In genomic region chr3:107275996-107276395, GRCm38 (mm10) we compare ENCODE assay signal across 20 mouse cellular contexts. TPM values are rescaled to one million over a fixed set of nuclear protein-coding genes. Genes with fewer than 3 reads are reported as not detected.
A peak's percentile ranks its signal among the peaks of the same experiment; 100 is the strongest.
DNase-seq lines count a peak whose midpoint lies in the region; ATAC-seq and TF ChIP-seq lines count a peak whose summit lies in the region.
"Had no signal": no experiment of that assay in that cellular context is flagged by ENCODE, and none has a peak within 500 bp of the region (broad histone marks: within the 10 kb centered on the region; RNA-seq: fewer than 3 reads in every experiment).

No protein-coding gene starts in this region.

- no peak for TF ChIP-seq EP300 in MEL (IDR thresholded peaks at IDR 0.05; ENCODE audit: low read depth in 1 of 2, low read length in 2 of 2)

- TF ChIP-seq POLR2A in MEL (IDR thresholded peaks at IDR 0.05; ENCODE audit: control insufficient read depth in 1 of 2, insufficient read depth in 1 of 2, low read depth in 1 of 2, low read length in 2 of 2, poor library complexity in 1 of 2): no peak
- no peak for TF ChIP-seq POLR2A in brain, embryonic 14.5 days (IDR thresholded peaks at IDR 0.05; ENCODE audit: borderline replicate concordance, extremely low read depth, insufficient read depth, insufficient read length, poor library complexity, severe bottlenecking)

- H3K4me3 ChIP-seq in hindbrain, postnatal 0 days (ENCODE audit: low read length): no peak overlapping the region
- H3K4me3 ChIP-seq in hindbrain, embryonic 14.5 days (replicated peaks; ENCODE audit: low read length): no peak overlapping the region
- no peak overlapping the region for H3K4me3 ChIP-seq in lung, embryonic 14.5 days (ENCODE audit: low read depth, low read length)
- no peak overlapping the region for H3K4me3 ChIP-seq in MEL (ENCODE audit: control insufficient read depth in 1 of 2, insufficient read depth in 1 of 2, low read depth in 2 of 2, low read length in 2 of 2)
- H3K4me3 ChIP-seq: erythroblast, embryonic 14.5 days; heart, embryonic 13.5 days; hindbrain, embryonic 13.5 days; limb, embryonic 13.5 days had no signal

- no peak for ATAC-seq in hindbrain, postnatal 0 days
- ATAC-seq in hindbrain, embryonic 14.5 days (ENCODE audit: low FRiP score): no peak
- ATAC-seq in lung, embryonic 14.5 days (ENCODE audit: insufficient read depth): no peak
- ATAC-seq: activated CD4-positive, CD25-positive, alpha-beta regulatory T cell, adult 4 months had no signal

- H3K9ac ChIP-seq in hindbrain, postnatal 0 days (replicated peaks; ENCODE audit: low read length): no peak overlapping the region
- no peak overlapping the region for H3K9ac ChIP-seq in hindbrain, embryonic 14.5 days
- H3K9ac ChIP-seq in lung, embryonic 14.5 days: no peak overlapping the region
- H3K9ac ChIP-seq in MEL (ENCODE audit: control insufficient read depth, low read depth, low read length, poor library complexity, severe bottlenecking): no peak overlapping the region
- H3K9ac ChIP-seq: heart, embryonic 13.5 days; hindbrain, embryonic 13.5 days; limb, embryonic 13.5 days had no signal

- no peak overlapping the region for H3K4me2 ChIP-seq in hindbrain, postnatal 0 days (ENCODE audit: low read depth, low read length)
- H3K4me2 ChIP-seq in hindbrain, embryonic 14.5 days (replicated peaks): no peak overlapping the region
- H3K4me2 ChIP-seq in lung, embryonic 14.5 days: no peak overlapping the region
- H3K4me2 ChIP-seq: heart, embryonic 13.5 days; hindbrain, embryonic 13.5 days; limb, embryonic 13.5 days had no signal

- TF ChIP-seq CTCF in hindbrain, postnatal 0 days (IDR thresholded peaks at IDR 0.05; ENCODE audit: low read depth): peak; percentile 43
- 0 out of 2 replicates have a peak, but pooled peaks have one; percentile 22 for TF ChIP-seq CTCF in lung, embryonic 14.5 days (IDR thresholded peaks at IDR 0.05; ENCODE audit: low read depth)
- peak in 1 of 3 experiments; percentile 37; a peak in 2 of 6 replicates for TF ChIP-seq CTCF in MEL (IDR thresholded peaks at IDR 0.05 in 2 of 3, conservative IDR thresholded peaks at IDR 0.05 in 1 of 3; ENCODE audit: control insufficient read depth in 1 of 3, insufficient read depth in 1 of 3, low read depth in 2 of 3, low read length in 3 of 3, poor library complexity in 1 of 3, severe bottlenecking in 1 of 3)
- no peak for TF ChIP-seq CTCF in brain, embryonic 14.5 days (IDR thresholded peaks at IDR 0.05; ENCODE audit: borderline replicate concordance, extremely low read depth, insufficient read depth, insufficient read length)

- no peaks in the 10 kb centered on the region for H3K9me3 ChIP-seq in hindbrain, postnatal 0 days (ENCODE audit: low read length)
- H3K9me3 ChIP-seq in hindbrain, embryonic 14.5 days (ENCODE audit: control insufficient read depth, low read length): no peaks in the 10 kb centered on the region
- H3K9me3 ChIP-seq in lung, embryonic 14.5 days (ENCODE audit: low read depth, low read length): no peaks in the 10 kb centered on the region
- H3K9me3 ChIP-seq in MEL (replicated peaks; ENCODE audit: insufficient read depth, low read length): no peaks in the 10 kb centered on the region
- H3K9me3 ChIP-seq: heart, embryonic 13.5 days; hindbrain, embryonic 13.5 days; limb, embryonic 13.5 days had no signal

- 0 out of 2 replicates have a peak, but pooled peaks cover 7% of the 10 kb centered on the region for H3K4me1 ChIP-seq in hindbrain, postnatal 0 days (ENCODE audit: insufficient read depth, low read length)
- peaks cover 14% of the 10 kb centered on the region; the same call in 1 of the 2 replicates for H3K4me1 ChIP-seq in hindbrain, embryonic 14.5 days (replicated peaks; ENCODE audit: control insufficient read depth, insufficient read depth, low read length)
- no peaks in the 10 kb centered on the region for H3K4me1 ChIP-seq in lung, embryonic 14.5 days (ENCODE audit: insufficient read depth)
- peaks cover 0 to 7% of the 10 kb centered on the region in 2 experiments; a peak in 2 of 4 replicates for H3K4me1 ChIP-seq in MEL (ENCODE audit: control insufficient read depth in 1 of 2, insufficient read depth in 2 of 2, low read length in 2 of 2)

- no peaks in the 10 kb centered on the region for H3K36me3 ChIP-seq in hindbrain, postnatal 0 days (ENCODE audit: insufficient read depth, low read length)
- H3K36me3 ChIP-seq in hindbrain, embryonic 14.5 days (replicated peaks; ENCODE audit: control insufficient read depth, insufficient read depth): no peaks in the 10 kb centered on the region
- no peaks in the 10 kb centered on the region for H3K36me3 ChIP-seq in lung, embryonic 14.5 days (ENCODE audit: insufficient read depth)
- H3K36me3 ChIP-seq in MEL (ENCODE audit: control insufficient read depth in 1 of 2, insufficient read depth in 2 of 2, low read length in 2 of 2): peaks cover 0 to 8% of the 10 kb centered on the region in 2 experiments; a peak in 2 of 4 replicates
- H3K36me3 ChIP-seq: heart, embryonic 13.5 days; hindbrain, embryonic 13.5 days; limb, embryonic 13.5 days had no signal

- peak; percentile 26 for DNase-seq in hindbrain, postnatal 0 days (ENCODE audit: low spot score)
- no peak for DNase-seq in hindbrain, embryonic 14.5 days (ENCODE audit: low spot score)
- DNase-seq in lung, embryonic 14.5 days: peak; percentile 40
- DNase-seq in lung, postnatal 10 days: no peak
- no peak for DNase-seq in MEL (ENCODE audit: low read depth, low spot score)
- DNase-seq in brain, embryonic 14.5 days (ENCODE audit: low read depth): peak; percentile 12
- DNase-seq in urinary bladder, postnatal 25 days (ENCODE audit: low spot score): no peak
- DNase-seq in testis, postnatal 10 days (ENCODE audit: low spot score): no peak
- DNase-seq: cerebellum, adult 2 months; gastrocnemius, postnatal 36 days; kidney, postnatal 4 days; lung, adult 18-20 months had no signal

- H3K27ac ChIP-seq in hindbrain, postnatal 0 days: no peak overlapping the region
- no peak overlapping the region for H3K27ac ChIP-seq in hindbrain, embryonic 14.5 days
- H3K27ac ChIP-seq in lung, embryonic 14.5 days (ENCODE audit: low read depth): no peak overlapping the region
- no peak overlapping the region for H3K27ac ChIP-seq in MEL (ENCODE audit: control insufficient read depth, low read depth, low read length)
- H3K27ac ChIP-seq: heart, embryonic 13.5 days; hindbrain, embryonic 13.5 days; limb, embryonic 13.5 days had no signal

- peak; percentile 11; the same call in 1 of the 2 replicates for TF ChIP-seq RAD21 in MEL (IDR thresholded peaks at IDR 0.05; ENCODE audit: low read depth, low read length)

- WGBS in hindbrain, postnatal 0 days: 68% methylated on average over 4 of the region's 4 CpGs
- 63% methylated on average over 4 of the region's 4 CpGs for WGBS in hindbrain, embryonic 14.5 days
- WGBS in lung, embryonic 14.5 days: 44% methylated on average over 4 of the region's 4 CpGs

- peaks cover 10% of the 10 kb centered on the region for H3K79me2 ChIP-seq in MEL (ENCODE audit: control insufficient read depth, insufficient read depth, low read length, poor library complexity)

- no peaks in the 10 kb centered on the region for H3K27me3 ChIP-seq in hindbrain, postnatal 0 days (ENCODE audit: insufficient read depth, low read length)
- H3K27me3 ChIP-seq in hindbrain, embryonic 14.5 days (ENCODE audit: control insufficient read depth, insufficient read depth, low read length): no peaks in the 10 kb centered on the region
- no peaks in the 10 kb centered on the region for H3K27me3 ChIP-seq in lung, embryonic 14.5 days (ENCODE audit: insufficient read depth, low read length)
- H3K27me3 ChIP-seq in MEL (ENCODE audit: control insufficient read depth in 1 of 2, insufficient read depth in 2 of 2, low read length in 2 of 2): no peaks in the 10 kb centered on the region

RNA-seq across cellular contexts. Expression of gene Lamtor5, which starts 2.7 kb away (rescaled TPM):
- total RNA-seq in hindbrain, postnatal 0 days (2014; rRNA removed): 63.7 and 93.7 TPM in 2 replicates
- polyA plus RNA-seq in hindbrain, postnatal 0 days (2015; fragmentation: Nextera tagmentation; extraction: Ambion mirVana): 162 and 167 TPM in 2 replicates
- polyA plus RNA-seq in hindbrain, embryonic 14.5 days (2014; fragmentation: Nextera tagmentation; extraction: Ambion mirVana): 184 and 218 TPM in 2 replicates
- polyA plus RNA-seq in lung, embryonic 14.5 days (2014; fragmentation: Nextera tagmentation; extraction: Ambion mirVana): 184 and 195 TPM in 2 replicates
- total RNA-seq in MEL (2012; rRNA removed): 129 TPM in 2 replicates
- 100 to 1,000 TPM; 104 to 170 TPM for polyA plus RNA-seq in MEL (2012; ENCODE audit: insufficient read depth in 1 of 2, insufficient read length in 2 of 2, low read depth in 1 of 2, low replicate concordance in 2 of 2, missing spikeins in 1 of 2)
- polyA plus RNA-seq in brain, embryonic 14.5 days (2012; rRNA removed): 91.3 and 119 TPM in 2 replicates

RNA-seq across cellular contexts. Expression of gene Slc16a4, which starts 15.0 kb away (rescaled TPM):
- total RNA-seq in hindbrain, postnatal 0 days (2014; rRNA removed): 2.4 and 2.9 TPM in 2 replicates
- 2.3 and 2.8 TPM in 2 replicates for polyA plus RNA-seq in hindbrain, postnatal 0 days (2015; fragmentation: Nextera tagmentation; extraction: Ambion mirVana)
- 2.5 and 3.5 TPM in 2 replicates for polyA plus RNA-seq in hindbrain, embryonic 14.5 days (2014; fragmentation: Nextera tagmentation; extraction: Ambion mirVana)
- 3.4 TPM in 2 replicates for polyA plus RNA-seq in lung, embryonic 14.5 days (2014; fragmentation: Nextera tagmentation; extraction: Ambion mirVana)
- total RNA-seq in MEL (2012; rRNA removed): 0.04 TPM in 1 of 2 replicates, not detected in the other
- under 1 TPM in 1 of 2 experiments, not detected in 1; 0.65 TPM for polyA plus RNA-seq in MEL (2012; ENCODE audit: insufficient read depth in 1 of 2, insufficient read length in 2 of 2, low read depth in 1 of 2, low replicate concordance in 2 of 2, missing spikeins in 1 of 2)
- polyA plus RNA-seq in brain, embryonic 14.5 days (2012; rRNA removed): 0.49 and 0.81 TPM in 2 replicates
- total RNA-seq: neutrophil, adult 5-6 weeks had no signal
- polyA plus RNA-seq: erythroblast, embryonic 14.5 days had no signal

RNA-seq across cellular contexts. Expression of gene Prok1, which starts 36.5 kb away (rescaled TPM):
- total RNA-seq in hindbrain, postnatal 0 days (2014; rRNA removed): 0.18 and 0.26 TPM in 2 replicates
- polyA plus RNA-seq in hindbrain, postnatal 0 days (2015; fragmentation: Nextera tagmentation; extraction: Ambion mirVana): 0.19 TPM in 1 of 2 replicates, not detected in the other
- 0.23 TPM in 1 of 2 replicates, not detected in the other for polyA plus RNA-seq in hindbrain, embryonic 14.5 days (2014; fragmentation: Nextera tagmentation; extraction: Ambion mirVana)
- 0.12 TPM in 1 of 2 replicates, not detected in the other for polyA plus RNA-seq in lung, embryonic 14.5 days (2014; fragmentation: Nextera tagmentation; extraction: Ambion mirVana)
- total RNA-seq in MEL (2012; rRNA removed): not detected in 2 replicates
- polyA plus RNA-seq in MEL (2012; ENCODE audit: insufficient read depth in 1 of 2, insufficient read length in 2 of 2, low read depth in 1 of 2, low replicate concordance in 2 of 2, missing spikeins in 1 of 2): not detected
- 0.53 and 0.78 TPM in 2 replicates for polyA plus RNA-seq in brain, embryonic 14.5 days (2012; rRNA removed)
- total RNA-seq: gastrocnemius, postnatal 36 days; megakaryocyte, adult 5-6 weeks; neutrophil, adult 5-6 weeks had no signal
- polyA plus RNA-seq: erythroblast, embryonic 14.5 days; heart, embryonic 13.5 days had no signal

RNA-seq across cellular contexts. Expression of gene A630076J17Rik, which starts 45.6 kb away (rescaled TPM):
- not detected in 2 replicates for total RNA-seq in hindbrain, postnatal 0 days (2014; rRNA removed)
- not detected in 2 replicates for polyA plus RNA-seq in hindbrain, postnatal 0 days (2015; fragmentation: Nextera tagmentation; extraction: Ambion mirVana)
- not detected in 2 replicates for polyA plus RNA-seq in hindbrain, embryonic 14.5 days (2014; fragmentation: Nextera tagmentation; extraction: Ambion mirVana)
- polyA plus RNA-seq in lung, embryonic 14.5 days (2014; fragmentation: Nextera tagmentation; extraction: Ambion mirVana): 0.43 and 0.54 TPM in 2 replicates
- total RNA-seq in MEL (2012; rRNA removed): not detected in 2 replicates
- not detected for polyA plus RNA-seq in MEL (2012; ENCODE audit: insufficient read depth in 1 of 2, insufficient read length in 2 of 2, low read depth in 1 of 2, low replicate concordance in 2 of 2, missing spikeins in 1 of 2)
- polyA plus RNA-seq in brain, embryonic 14.5 days (2012; rRNA removed): not detected in 2 replicates
- total RNA-seq: gastrocnemius, postnatal 36 days; left cerebral cortex, adult 8-10 months; megakaryocyte, adult 5-6 weeks; neutrophil, adult 5-6 weeks had no signal
- polyA plus RNA-seq: activated CD4-positive, CD25-positive, alpha-beta regulatory T cell, adult 4 months; cerebellum, adult 2 months; erythroblast, embryonic 14.5 days; heart, embryonic 13.5 days; hindbrain, embryonic 13.5 days; limb, embryonic 13.5 days had no signal

RNA-seq across cellular contexts. Expression of gene Cym, which starts 54.5 kb away (rescaled TPM):
- 0.63 TPM in 1 of 2 replicates, not detected in the other for total RNA-seq in hindbrain, postnatal 0 days (2014; rRNA removed)
- not detected in 2 replicates for polyA plus RNA-seq in hindbrain, postnatal 0 days (2015; fragmentation: Nextera tagmentation; extraction: Ambion mirVana)
- not detected in 2 replicates for polyA plus RNA-seq in hindbrain, embryonic 14.5 days (2014; fragmentation: Nextera tagmentation; extraction: Ambion mirVana)
- 139 and 158 TPM in 2 replicates for polyA plus RNA-seq in lung, embryonic 14.5 days (2014; fragmentation: Nextera tagmentation; extraction: Ambion mirVana)
- 0.08 TPM in 1 of 2 replicates, not detected in the other for total RNA-seq in MEL (2012; rRNA removed)
- not detected for polyA plus RNA-seq in MEL (2012; ENCODE audit: insufficient read depth in 1 of 2, insufficient read length in 2 of 2, low read depth in 1 of 2, low replicate concordance in 2 of 2, missing spikeins in 1 of 2)
- 0.64 and 0.90 TPM in 2 replicates for polyA plus RNA-seq in brain, embryonic 14.5 days (2012; rRNA removed)
- total RNA-seq: gastrocnemius, postnatal 36 days; neutrophil, adult 5-6 weeks had no signal
- polyA plus RNA-seq: cerebellum, adult 2 months; erythroblast, embryonic 14.5 days; limb, embryonic 13.5 days had no signal

Comparison
In these comparisons a context has a peak if more than half of its experiments do, and no peak if none do; other contexts are left out.
1. DNase-seq: peak in hindbrain, postnatal 0 days (single experiment), lung, embryonic 14.5 days (single experiment) and brain, embryonic 14.5 days (single experiment); none in hindbrain, embryonic 14.5 days (single experiment), lung, postnatal 10 days (single experiment), MEL (single experiment), urinary bladder, postnatal 25 days (single experiment) and testis, postnatal 10 days (single experiment).